Mouse (Mus musculus) thymus, postnatal 25 days (tissue): ENCODE data around the gene Mocs2.

Source experiments
- DNase-seq: peaks from one replicate; pipeline ENCODE4 v3.0.0; 2022

Mocs2 gene

DNA sequence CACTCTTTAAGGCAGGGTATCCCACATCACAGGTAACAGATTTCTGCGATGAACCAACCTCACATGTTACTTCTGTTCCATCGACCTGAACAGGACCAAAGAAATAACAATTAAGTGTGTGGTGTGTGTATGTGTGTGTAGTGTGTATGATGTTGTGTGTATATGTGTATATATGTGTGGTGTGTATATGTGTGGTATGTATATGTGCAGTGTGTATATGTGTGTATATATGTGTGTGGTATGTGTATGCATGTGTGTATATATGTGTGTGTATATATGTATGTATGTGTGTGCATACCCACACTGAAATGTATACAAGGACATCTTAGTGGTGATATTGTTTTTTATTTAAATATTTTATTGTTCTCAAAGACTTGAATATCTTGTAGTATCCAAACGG is 36.4 kb downstream of the Mocs2 start:
- DNase-seq, result no peak

GRCm38 (mm10) chr13:114855573-114856268 is 37.7 kb downstream of the Mocs2 start:
- DNase-seq, result no peak

DNA sequence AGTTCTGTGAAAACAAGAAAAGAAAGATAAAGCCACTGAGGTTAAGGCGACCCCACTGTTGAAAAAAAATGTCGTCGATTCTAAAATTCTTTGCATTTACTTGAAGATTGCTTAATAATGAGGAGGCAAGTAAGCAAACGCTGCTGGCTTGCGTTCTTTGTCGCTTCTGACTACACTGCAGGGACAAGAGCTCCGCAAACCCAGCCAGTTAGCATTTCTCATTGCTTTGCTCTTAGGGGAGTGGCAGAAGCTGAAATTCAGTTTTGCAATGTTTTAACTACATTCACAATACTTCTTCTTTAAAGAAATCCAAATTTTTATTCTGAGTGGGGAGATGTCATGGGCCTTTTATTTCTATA is 38.2 kb downstream of the Mocs2 start:
- no peak for DNase-seq

- DNase-seq, result no peak
Observed at GRCm38 (mm10) chr13:114857525-114857924, 39.5 kb downstream of the Mocs2 start.

DNA sequence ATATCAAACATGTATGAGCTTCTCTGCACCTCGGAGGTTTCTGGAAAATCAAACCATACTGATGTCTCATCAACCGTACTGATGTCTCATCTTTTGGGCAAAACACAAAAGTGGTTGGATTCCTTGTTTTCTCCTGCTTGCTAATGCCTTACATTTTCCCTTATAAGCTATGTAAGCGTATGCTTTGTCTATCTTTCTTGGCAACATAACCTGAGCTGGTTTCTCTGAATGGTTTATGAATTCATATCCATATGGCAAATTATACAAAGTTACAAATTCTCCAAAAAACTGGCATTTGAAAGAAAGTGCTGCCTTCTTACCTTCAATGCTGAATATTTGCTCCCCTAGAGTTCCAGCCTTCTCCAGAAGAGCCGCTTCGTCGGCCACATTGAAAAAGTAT is 56.7 kb downstream of the Mocs2 start:
- DNase-seq, result no peak

DNA sequence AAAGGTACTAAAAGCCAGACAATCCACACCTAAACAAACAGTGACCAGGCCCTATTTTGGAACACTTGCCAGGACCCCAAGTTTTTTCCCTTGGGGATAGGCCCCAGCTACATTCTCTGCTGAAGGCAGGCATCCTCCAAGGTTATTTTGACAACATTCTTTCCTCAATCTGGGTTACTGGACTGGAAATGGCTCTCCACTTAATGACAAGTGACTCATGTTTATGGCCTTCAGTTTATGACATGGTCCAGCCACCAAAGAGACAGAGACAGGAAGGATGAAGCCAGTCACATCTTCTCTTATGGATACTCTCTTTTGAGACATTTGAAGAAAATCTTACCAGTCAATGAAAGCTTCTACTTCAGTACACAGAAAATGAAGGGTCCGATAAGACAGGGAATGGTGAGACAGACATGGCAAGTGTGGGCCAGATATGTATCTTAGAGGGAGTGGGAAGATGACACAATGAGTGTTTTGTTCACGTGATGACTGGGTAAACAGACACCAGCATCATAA is 58.0 kb downstream of the Mocs2 start:
- no peak for DNase-seq

GRCm38 (mm10) chr13:114878667-114879066 is 60.6 kb downstream of the Mocs2 start:
- no peak for DNase-seq
